Mouse (Mus musculus): Measurements from ENCODE around the gene Serinc2.

The Serinc2 gene

GRCm38 (mm10) chr4:130297123-130297529, 18.1 kb upstream of the Serinc2 start:
- no peak for DNase-seq (ENCODE audit: low spot score)

- no peak for DNase-seq (ENCODE audit: low spot score)
Measured at GRCm38 (mm10) chr4:130296243-130296965, 17.4 kb upstream of the Serinc2 start.

- DNase-seq (ENCODE audit: low spot score) = peak; percentile 26
Measured at GRCm38 (mm10) chr4:130295047-130295745, 16.2 kb upstream of the Serinc2 start.

GRCm38 (mm10) chr4:130294513-130294912, 15.5 kb upstream of the Serinc2 start:
- no peak for DNase-seq (ENCODE audit: low spot score)

GRCm38 (mm10) chr4:130292271-130292670, 13.3 kb upstream of the Serinc2 start:
- DNase-seq (ENCODE audit: low spot score) = peak; percentile 82

- no peak for DNase-seq (ENCODE audit: low spot score)
Measured at GRCm38 (mm10) chr4:130289824-130290223, 10.8 kb upstream of the Serinc2 start.

- DNase-seq (ENCODE audit: low spot score) = no peak
Measured at GRCm38 (mm10) chr4:130286531-130286930, 7.5 kb upstream of the Serinc2 start.

- DNase-seq (ENCODE audit: low spot score) = no peak
Measured at GRCm38 (mm10) chr4:130283826-130284225, 4.8 kb upstream of the Serinc2 start.

- DNase-seq (ENCODE audit: low spot score) = no peak
Measured at GRCm38 (mm10) chr4:130282856-130283255, 3.9 kb upstream of the Serinc2 start.

- DNase-seq (ENCODE audit: low spot score) = peak; percentile 69
Measured at GRCm38 (mm10) chr4:130276573-130277176, 2.3 kb downstream of the Serinc2 start.

GRCm38 (mm10) chr4:130275823-130276105, 3.2 kb downstream of the Serinc2 start:
- DNase-seq (ENCODE audit: low spot score) = no peak

- peak; percentile 70 for DNase-seq (ENCODE audit: low spot score)
Measured at GRCm38 (mm10) chr4:130275016-130275822, 3.8 kb downstream of the Serinc2 start.

GRCm38 (mm10) chr4:130274346-130275015, 4.5 kb downstream of the Serinc2 start:
- DNase-seq (ENCODE audit: low spot score) = no peak

GRCm38 (mm10) chr4:130273698-130274345, 5.2 kb downstream of the Serinc2 start:
- peak; percentile 65 for DNase-seq (ENCODE audit: low spot score)

- no peak for DNase-seq (ENCODE audit: low spot score)
Measured at GRCm38 (mm10) chr4:130270611-130271347, 8.2 kb downstream of the Serinc2 start.

GRCm38 (mm10) chr4:130270089-130270488, 8.9 kb downstream of the Serinc2 start:
- DNase-seq (ENCODE audit: low spot score) = no peak

- DNase-seq (ENCODE audit: low spot score) = peak; percentile 50
Measured at GRCm38 (mm10) chr4:130268736-130269135, 10.3 kb downstream of the Serinc2 start.

GRCm38 (mm10) chr4:130267069-130267468, 11.9 kb downstream of the Serinc2 start:
- peak; percentile 28 for DNase-seq (ENCODE audit: low spot score)

GRCm38 (mm10) chr4:130266601-130267000, 12.4 kb downstream of the Serinc2 start:
- peak; percentile 21 for DNase-seq (ENCODE audit: low spot score)

- DNase-seq (ENCODE audit: low spot score) = peak; percentile 64
Measured at GRCm38 (mm10) chr4:130264698-130265349, 14.2 kb downstream of the Serinc2 start.
